Mouse (Mus musculus) erythroblast, adult 5-6 weeks (primary cell): ENCODE data around the gene Dhdh. TPM values are rescaled to one million over a fixed set of nuclear protein-coding genes. Genes with fewer than 3 reads are reported as not detected.

Experiments
- ATAC-seq: replicated peaks from 2 replicates; pipeline ENCODE4 v1.8.0; 2016; ENCODE audit warnings: moderate number of reproducible peaks, mild to moderate bottlenecking, moderate TSS enrichment, inconsistent platforms; ENCODE audit not compliant: poor library complexity, low FRiP score, severe bottlenecking
- total RNA-seq, 2 experiments: library from RNA; stranded (forward) in 1 of 2; stranded (reverse) in 1 of 2; fragments of 150-400 nt in 1 of 2; fragments of 200-764, 138-1000 nt in 1 of 2; gene quantifications; 2 replicates each; pipeline versions ENCODE4 v1.2.3 to v1.2.4; 2015 to 2017; ENCODE audit warnings: low replicate concordance in 2 of 2

Dhdh gene
- total RNA-seq, 2 experiments from 2014 or later: 2.3 to 3.3 TPM

DNA sequence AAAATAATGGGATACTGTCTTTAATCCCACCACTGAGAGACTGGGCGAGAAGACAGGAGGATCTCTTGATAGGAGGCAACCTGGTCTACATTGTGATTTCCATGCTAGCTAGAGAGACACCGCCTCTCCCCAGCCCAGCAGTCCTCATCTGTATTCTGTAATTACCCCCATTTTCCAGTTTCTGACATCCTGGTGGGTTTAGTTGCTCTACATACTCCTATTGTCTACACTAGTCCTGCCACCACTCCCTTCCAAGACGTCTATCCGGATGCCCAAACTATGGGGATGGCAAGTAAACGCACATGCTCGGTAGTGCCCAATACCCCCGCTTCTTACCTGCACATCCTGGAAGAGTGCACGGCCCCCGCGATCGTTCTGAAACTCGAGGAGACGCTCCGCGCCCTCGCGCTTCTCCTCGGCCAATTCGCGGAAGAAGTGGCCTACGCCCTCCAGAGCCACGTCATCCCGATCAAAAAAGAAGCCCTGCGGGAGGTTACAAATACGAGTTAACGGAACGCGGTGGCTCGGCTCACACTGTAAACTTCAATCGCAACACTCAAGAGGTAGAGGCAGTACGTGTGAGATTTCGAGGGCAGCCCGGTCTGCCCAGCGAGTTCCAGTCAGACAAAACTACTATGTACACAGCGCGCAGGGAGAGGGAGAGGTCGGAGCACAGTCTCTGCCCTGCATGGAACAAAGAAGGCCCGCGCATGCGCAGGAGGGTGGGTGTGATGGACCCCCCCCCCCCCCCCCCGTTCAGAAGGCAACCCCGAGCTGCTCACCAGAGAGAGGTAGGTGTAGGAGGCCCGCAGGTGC lies 29.6 kb downstream of the Dhdh start:
- ATAC-seq: peak; percentile 8; the same call in 1 of the 2 replicates

DNA sequence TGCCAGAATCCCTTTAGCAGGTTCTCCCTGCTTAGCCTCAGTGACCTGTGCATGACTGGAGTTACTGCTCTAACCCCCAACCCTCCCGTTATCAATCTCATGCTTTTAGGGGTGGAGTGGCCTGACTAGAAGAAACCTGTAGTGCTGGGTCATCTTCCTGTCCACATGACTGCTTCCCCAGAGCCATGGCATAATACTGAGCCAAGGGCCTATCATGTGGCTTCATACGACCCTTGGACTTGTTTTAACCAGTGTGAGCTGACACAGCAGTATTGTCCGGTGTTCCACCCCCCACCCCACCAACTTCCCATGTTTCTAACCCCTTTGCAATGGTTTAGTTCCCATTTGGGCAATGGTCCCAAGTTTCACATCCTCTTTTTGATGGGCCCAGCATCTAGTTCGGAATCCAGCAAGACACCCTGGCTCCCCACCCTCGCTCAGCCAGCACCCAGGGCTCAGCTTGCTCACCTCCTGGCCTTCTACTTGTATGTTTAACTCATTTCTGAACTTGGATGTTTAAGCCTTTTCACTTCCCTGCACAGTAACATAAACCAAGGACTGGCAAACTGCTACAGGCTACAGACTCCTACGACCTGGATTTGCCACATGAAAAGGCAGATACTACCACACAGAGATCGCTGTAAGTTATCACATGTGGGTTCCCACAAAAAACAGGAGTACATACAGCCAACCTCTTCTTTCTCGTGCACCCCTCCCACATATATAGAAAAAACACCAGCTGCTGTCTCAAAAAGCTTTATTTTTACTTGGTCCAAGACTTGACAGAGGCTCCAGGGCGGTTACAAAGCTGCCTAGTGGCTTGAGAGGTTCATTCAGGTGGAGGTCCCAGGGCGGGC lies 31.2 kb downstream of the Dhdh start:
- 0 out of 2 replicates have a peak, but pooled peaks have one; percentile 10 for ATAC-seq

GRCm38 (mm10) chr7:45456721-45457203 lies 31.8 kb downstream of the Dhdh start:
- ATAC-seq: no peak

- no peak for ATAC-seq
These were observed 32.5 kb downstream of the Dhdh start for GRCm38 (mm10) chr7:45455932-45456696.

GRCm38 (mm10) chr7:45454971-45455370 lies 33.6 kb downstream of the Dhdh start:
- no peak for ATAC-seq

GRCm38 (mm10) chr7:45451344-45451982 lies 37.1 kb downstream of the Dhdh start:
- peak; percentile 89 for ATAC-seq

DNA sequence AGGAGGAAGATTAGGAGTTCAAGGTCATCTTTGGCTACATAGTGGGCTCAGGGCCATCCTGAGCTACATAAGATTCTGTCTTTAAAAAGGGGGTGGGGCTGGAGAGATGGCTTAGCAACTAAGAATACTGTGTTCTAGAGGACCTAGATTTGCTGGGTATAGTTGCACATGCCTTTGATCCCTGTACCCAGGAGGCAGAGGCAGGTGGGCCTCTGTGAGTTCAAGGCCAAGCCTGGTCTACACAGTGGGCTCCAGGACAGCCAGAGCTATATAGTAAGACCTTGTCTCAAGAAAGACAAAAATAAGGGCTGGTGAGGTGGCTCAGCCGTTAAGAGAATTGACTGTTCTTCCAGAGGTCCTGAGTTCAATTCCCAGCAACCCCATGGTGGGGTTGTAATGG lies 38.6 kb downstream of the Dhdh start:
- ATAC-seq: no peak

DNA sequence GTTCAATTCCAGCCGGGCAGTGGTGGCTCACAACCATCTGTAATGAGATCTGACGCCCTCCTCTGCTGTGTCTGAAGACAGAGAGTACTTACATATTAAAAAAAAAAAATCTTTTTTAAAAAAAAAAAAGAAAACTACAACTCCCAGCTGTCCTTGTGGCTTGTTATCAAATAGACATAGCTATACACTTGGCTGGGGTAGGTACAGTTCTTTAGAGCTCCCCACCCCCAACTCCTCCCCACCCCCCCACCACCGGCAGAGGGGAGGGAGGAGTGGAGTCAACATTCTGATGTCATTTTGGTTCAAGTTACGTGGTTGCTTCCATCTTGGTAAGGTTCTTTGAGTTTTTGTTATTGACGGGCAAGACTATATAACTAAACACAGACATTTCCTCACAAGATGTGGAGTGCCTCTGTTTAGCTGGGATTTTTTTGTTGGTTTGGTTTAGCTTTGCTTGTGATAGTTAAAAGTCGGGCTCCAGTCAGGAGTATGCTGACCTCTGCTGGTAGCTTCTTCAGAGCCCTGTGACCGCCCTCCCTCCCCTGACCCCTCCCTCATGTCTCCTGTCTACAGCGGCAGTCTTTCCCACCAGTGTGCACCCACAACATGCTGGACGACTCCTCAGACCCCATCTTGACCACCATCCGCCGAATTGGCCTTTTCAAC lies 41.1 kb downstream of the Dhdh start:
- ATAC-seq: no peak

DNA sequence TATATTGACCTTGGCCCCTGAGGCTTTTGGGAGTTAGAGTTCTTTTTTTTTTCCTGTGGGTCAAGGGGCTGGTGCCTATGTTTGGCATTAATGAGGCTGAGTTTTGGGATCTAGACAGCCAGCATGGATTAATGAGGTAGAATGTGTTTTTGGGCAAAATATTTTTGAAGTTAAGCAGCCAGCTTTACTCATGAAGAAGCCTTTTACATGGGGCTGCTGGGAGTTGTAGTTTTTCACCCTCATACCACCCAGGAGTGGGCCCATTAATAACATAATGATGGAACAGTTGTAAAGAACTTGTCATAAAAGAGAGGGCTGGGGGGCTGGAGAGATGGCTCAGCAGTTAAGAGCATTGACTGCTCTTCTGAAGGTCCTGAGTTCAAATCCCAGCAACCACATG lies 42.0 kb downstream of the Dhdh start:
- ATAC-seq: no peak

DNA sequence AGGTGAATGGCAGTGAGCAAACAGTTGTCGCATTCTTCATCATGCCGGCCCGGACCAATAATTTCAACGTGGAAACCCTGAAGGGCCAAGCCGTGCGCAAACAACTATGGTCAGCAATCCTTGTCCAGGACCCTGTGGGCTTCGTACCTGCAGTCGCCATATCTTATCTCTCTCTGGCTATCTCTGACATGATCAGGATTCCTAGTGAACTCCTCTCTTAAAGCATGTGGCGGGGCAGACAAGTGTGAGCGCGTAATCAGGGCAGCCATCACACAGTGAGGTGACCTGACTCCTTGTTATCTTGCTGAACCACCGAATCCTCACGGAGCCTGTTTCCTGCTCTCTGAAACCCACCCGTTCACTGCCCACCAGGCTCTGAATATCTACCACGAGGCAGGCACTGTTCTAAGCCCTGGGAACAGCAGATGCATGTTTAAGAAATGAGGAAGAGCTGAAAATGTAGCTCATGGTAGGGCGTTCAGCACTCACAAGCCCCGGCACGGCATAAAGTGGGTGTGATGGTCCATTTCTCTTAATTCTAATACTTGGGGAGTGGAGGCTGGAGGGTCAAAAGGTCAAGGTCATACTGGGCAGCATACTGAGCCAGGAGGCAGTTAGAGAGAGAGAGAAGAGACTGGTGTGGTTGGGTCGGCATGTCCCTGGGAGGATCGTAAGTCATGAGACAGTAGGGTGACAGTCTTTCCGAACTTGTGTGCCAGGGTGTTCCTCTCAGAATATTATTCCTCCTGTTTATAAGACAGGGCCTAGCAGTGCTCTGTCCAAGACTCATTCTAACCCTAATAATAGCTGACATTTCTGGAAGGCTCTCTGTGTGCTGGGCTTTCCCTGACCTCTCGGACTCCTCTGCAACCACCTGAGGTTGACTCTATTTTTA lies 44.8 kb downstream of the Dhdh start:
- ATAC-seq: no peak

GRCm38 (mm10) chr7:45437521-45438276 lies 50.9 kb downstream of the Dhdh start, which contains the start of gene Ruvbl2:
Gene Ruvbl2, minus strand, starts transcription at chr7:45438096.
- no peak for ATAC-seq

- no peak for ATAC-seq
These were observed 51.6 kb downstream of the Dhdh start for GRCm38 (mm10) chr7:45437046-45437445.

DNA sequence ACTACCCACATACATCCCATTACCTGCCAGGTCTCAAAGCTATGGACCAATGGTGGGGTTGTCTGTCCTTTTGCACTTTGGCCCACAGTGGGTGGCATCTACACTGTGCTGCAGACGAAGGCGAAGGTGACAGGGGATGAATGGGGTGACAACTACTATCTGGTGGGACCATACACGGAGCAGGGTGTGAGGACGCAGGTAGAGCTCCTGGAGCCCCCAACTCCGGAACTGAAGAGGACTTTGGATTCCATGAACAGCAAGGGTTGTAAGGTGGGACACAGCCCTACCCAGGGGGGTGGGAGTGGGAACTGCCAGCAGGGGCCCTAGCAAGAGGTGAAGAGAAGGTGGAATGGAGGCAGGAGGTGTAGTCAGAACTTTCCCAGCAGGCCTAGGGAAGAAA lies 52.2 kb downstream of the Dhdh start:
- no peak for ATAC-seq

DNA sequence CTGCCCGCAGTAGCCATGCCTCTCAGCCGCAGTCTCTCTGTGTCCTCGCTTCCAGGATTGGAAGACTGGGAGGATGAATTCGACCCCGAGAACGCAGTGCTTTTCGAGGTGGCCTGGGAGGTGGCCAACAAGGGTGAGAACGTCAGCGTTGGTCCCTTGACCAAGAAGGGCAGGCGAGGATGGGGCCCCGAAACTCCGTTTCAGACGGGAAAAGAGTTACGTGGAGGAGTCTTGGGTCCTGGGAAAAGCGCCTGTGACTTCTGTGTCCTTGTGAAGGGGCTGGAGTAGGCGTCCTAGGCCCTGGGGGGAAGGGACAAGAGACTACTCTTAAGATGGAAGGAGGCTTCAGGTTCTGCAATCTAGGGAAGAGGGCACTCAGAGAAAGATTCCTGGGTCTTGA lies 53.6 kb downstream of the Dhdh start:
- peak; percentile 9; the same call in 1 of the 2 replicates for ATAC-seq

- ATAC-seq: peak; percentile 91
These were observed 54.2 kb downstream of the Dhdh start, which contains the start of gene Gys1 for GRCm38 (mm10) chr7:45434203-45435015. Gene Gys1, plus strand, starts transcription at chr7:45434844.

GRCm38 (mm10) chr7:45433835-45434202 lies 54.8 kb downstream of the Dhdh start:
- ATAC-seq: peak; percentile 5; the same call in 1 of the 2 replicates
